Mouse (Mus musculus) heart, adult 2 months (tissue): ENCODE data around the gene Wwox.

Source experiments
- CTCF ChIP-seq: fragments of 200-600 bp; IDR thresholded peaks from 2 replicates; pipeline ENCODE4 v1.8.1; 2022; ENCODE audit warnings: antibody characterized with exemption, mild to moderate bottlenecking, moderate library complexity
- EP300 ChIP-seq: fragments of 200-500 bp; IDR thresholded peaks from 2 replicates; pipeline ENCODE4 v1.6.1; 2011; ENCODE audit warnings: low read depth, low read length, control low read depth; ENCODE audit not compliant: insufficient read depth
- POLR2A ChIP-seq: fragments of 200-500 bp; IDR thresholded peaks from 2 replicates; pipeline ENCODE4 v1.6.1; 2011; ENCODE audit warnings: mild to moderate bottlenecking, low read depth, low read length, control low read depth; ENCODE audit not compliant: insufficient read depth

GRCm38 (mm10) chr8:115302484-115302883 is 863.0 kb downstream of the Wwox start:
- TF ChIP-seq CTCF (no peak), EP300 (no peak), POLR2A (no peak)
